Mouse (Mus musculus): ENCODE measurements around the gene Plekha5. TPM values are rescaled to one million over a fixed set of nuclear protein-coding genes. Genes with fewer than 3 reads are reported as not detected.
A peak's percentile ranks its signal among the peaks of the same experiment; 100 is the strongest.
"Not testable (repeated sequence)": the region's sequence is repeated elsewhere in the genome, so short reads cannot be mapped to it uniquely, and the experiment has no call there.

The Plekha5 gene
- total RNA-seq, 2 experiments from 2014 or later = 76.4 to 79.1 TPM

GRCm38 (mm10) chr6:140597381-140598329 lies 173.8 kb downstream of the Plekha5 start:
- no peak for DNase-seq (ENCODE audit: extremely low spot score in 1 of 2, low spot score in 2 of 2)

DNA sequence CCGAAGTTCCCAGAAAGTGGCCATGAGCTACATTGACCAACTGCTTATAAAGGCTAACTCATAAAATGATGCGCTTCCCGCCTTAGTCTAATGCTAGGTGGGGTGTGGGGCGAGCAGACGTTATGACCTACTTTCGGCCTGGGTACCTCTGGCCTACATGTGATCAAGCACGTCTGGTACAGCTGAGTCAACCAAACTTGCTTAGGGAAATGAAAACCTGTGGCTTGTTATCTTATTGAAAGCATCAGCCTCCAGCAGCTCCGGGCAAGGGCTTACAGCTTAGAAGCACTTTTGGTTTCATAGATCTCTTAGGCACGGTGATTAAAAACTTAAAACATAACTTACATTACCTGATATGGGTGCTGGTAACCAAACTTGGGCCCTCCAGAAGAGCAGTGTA lies 174.7 kb downstream of the Plekha5 start:
- DNase-seq (ENCODE audit: extremely low spot score in 1 of 2, low spot score in 2 of 2) = no peak
- intact Hi-C loops (cut with DNase I) = no loop called here

More at GRCm38 (mm10) chr6:140597381-140598329, 173.8 kb downstream of the Plekha5 start:
- intact Hi-C loops (cut with DNase I) = no loop called here

GRCm38 (mm10) chr6:140599337-140599736 lies 175.5 kb downstream of the Plekha5 start:
- intact Hi-C loops (cut with DNase I) = no loop called here
- DNase-seq (ENCODE audit: extremely low spot score in 1 of 2, low spot score in 2 of 2) = no peak

GRCm38 (mm10) chr6:140600671-140601070 lies 176.8 kb downstream of the Plekha5 start:
- intact Hi-C loops (cut with DNase I) = not testable (repeated sequence)
- DNase-seq (ENCODE audit: extremely low spot score in 1 of 2, low spot score in 2 of 2) = peak in 1 of 2 experiments; percentile 39

DNA sequence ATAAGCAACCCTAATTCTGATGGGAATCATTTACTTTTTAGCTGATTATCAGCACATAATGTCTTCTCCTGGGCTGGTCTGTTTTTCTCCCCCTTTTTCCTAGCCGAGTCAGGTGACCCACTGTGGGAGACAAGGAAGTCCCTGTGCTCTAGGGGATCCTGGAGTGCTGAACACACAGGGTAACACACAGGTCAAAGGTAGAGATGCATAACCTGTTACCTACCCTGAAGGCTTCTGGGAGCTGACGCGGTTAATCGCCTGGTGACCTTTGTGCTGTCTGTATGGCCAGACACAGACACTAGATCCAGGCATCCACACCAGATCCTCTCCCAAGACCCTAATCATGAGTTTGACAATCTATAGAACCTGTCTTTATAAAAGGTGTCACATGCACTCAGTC lies 177.3 kb downstream of the Plekha5 start:
- no peak for DNase-seq (ENCODE audit: extremely low spot score in 1 of 2, low spot score in 2 of 2)
- intact Hi-C loops (cut with DNase I) = no loop called here

DNA sequence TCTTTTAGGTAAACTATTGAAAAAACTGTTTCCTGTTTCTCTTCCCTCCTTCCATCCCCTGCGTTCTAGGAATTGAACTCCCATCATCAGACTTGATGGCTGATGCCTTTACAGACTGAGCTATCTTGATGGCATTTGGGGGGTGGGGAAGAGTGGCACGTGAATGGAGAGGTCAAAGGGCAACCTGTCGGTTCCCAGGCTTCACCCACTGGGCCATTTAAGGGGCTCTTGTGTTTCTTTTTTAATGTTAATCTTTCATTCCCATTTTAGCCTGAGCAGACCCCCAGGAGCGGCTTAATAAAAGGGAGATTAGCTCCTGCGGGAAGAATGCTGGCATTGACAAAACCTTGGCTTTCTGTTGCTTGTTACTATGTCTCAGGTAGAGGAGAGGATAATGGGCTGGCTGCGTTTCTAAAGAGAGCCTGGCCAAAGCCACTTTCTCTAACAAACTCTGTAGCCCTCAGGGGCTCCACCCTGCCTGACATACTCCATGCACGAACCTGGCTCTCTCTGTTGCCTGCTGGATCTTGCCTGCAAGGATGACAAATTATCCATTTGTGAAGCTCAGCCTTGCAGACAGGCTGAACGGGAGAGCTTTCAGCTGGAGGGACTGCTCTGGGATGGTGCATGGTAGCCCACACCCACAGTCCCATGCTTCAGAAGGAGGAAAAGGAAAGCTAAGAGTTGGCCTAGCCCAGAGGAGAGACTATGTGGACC lies 179.5 kb downstream of the Plekha5 start:
- no peak for DNase-seq (ENCODE audit: extremely low spot score in 1 of 2, low spot score in 2 of 2)
- intact Hi-C loops (cut with DNase I) = no loop called here

DNA sequence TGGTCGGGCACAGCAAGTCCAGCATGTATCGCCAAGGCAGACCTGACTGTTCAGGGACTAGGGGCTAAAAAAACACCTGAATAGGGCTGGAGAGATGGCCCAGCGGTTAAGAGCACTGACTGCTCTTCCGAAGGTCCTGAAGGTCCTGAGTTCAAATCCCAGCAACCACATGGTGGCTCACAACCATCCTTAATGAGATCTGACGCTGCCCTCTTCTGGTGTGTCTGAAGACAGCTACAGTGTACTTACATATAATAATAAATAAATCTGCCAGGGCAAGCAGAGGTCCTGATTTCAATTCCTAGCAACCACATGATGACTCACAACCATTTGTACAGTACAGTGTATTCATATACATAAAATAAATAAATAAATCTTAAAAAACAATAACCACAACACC lies 181.3 kb downstream of the Plekha5 start:
- DNase-seq (ENCODE audit: extremely low spot score in 1 of 2, low spot score in 2 of 2); intact Hi-C loops (cut with DNase I): not testable (repeated sequence)

GRCm38 (mm10) chr6:140605732-140606131 lies 181.9 kb downstream of the Plekha5 start:
- DNase-seq (ENCODE audit: extremely low spot score in 1 of 2, low spot score in 2 of 2) = no peak
- intact Hi-C loops (cut with DNase I) = no loop called here

GRCm38 (mm10) chr6:140606534-140606933 lies 182.7 kb downstream of the Plekha5 start:
- DNase-seq (ENCODE audit: extremely low spot score in 1 of 2, low spot score in 2 of 2) = no peak
- intact Hi-C loops (cut with DNase I) = no loop called here

- intact Hi-C loops (cut with DNase I) = no loop called here
- DNase-seq (ENCODE audit: extremely low spot score in 1 of 2, low spot score in 2 of 2) = no peak
Observed at GRCm38 (mm10) chr6:140608666-140609065, 184.8 kb downstream of the Plekha5 start.

DNA sequence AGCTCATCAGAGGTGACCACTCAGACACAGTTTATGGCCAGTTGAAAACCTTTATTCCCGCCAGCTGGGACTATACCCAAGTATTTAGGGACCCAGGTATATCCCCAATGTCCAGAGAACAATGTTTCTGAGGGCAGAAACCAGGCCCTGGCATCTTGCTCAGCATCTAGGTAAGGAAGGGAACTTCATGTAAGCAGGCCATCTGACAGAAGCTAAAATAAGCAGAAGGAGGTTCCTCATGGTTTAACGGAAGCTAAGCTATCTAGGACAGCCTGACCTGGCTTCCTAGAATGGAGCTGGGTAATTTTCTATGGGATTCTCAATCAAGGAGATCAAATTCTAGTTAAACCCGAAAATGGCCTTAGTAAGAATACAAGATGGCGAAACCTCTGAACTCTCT lies 185.7 kb downstream of the Plekha5 start:
- intact Hi-C loops (cut with DNase I) = no loop called here
- DNase-seq (ENCODE audit: extremely low spot score in 1 of 2, low spot score in 2 of 2) = no peak

DNA sequence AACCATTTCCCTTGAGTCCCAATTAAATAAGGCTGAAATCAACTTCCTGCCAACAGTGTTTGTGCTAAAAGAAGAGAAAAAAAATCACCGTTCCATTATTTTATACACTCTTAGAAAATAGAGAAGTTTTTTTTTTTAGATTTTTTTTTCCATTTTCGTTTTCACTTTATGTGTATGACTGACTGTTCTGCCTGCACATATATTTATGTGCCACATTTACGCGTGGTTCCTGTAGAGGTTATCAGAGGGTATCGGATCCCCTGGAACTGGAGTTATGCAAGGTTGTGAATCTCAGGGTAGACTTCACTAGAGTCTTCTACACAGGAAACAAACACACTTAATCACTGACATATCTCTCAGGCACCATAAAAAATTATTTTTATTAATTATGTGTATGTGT lies 186.3 kb downstream of the Plekha5 start:
- DNase-seq (ENCODE audit: extremely low spot score in 1 of 2, low spot score in 2 of 2) = no peak
- intact Hi-C loops (cut with DNase I) = no loop called here

- DNase-seq (ENCODE audit: extremely low spot score in 1 of 2, low spot score in 2 of 2) = no peak
- intact Hi-C loops (cut with DNase I) = no loop called here
Observed at GRCm38 (mm10) chr6:140611282-140611681, 187.4 kb downstream of the Plekha5 start.

DNA sequence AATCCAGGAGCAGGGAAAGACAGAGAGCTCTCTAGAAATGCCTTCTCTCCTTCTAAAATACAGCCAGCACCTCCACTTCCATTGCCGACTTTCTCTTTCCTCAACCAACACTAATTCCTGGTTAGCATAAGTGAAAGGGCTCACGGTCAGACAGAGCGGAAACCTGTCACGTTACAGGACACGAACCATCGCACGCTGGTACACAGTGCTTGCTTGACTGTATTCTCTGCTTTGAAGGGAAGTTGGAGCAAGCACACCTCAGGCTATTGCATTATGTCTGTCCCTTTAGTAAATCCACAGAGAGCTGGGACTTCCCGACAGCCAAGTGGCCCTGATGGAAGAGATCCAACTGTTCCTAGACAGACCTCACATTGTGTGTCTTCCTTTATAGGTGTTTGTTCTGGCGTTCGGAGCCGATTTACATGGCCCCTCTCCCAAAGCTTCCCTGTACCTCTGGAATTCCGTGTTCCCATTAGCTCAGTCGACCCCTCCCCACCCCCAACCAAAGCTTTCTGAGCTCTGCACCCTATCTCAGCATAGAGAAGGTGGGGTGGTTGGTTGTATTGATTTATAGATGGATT lies 188.1 kb downstream of the Plekha5 start:
- intact Hi-C loops (cut with DNase I) = no loop called here
- DNase-seq (ENCODE audit: extremely low spot score in 1 of 2, low spot score in 2 of 2) = no peak

DNA sequence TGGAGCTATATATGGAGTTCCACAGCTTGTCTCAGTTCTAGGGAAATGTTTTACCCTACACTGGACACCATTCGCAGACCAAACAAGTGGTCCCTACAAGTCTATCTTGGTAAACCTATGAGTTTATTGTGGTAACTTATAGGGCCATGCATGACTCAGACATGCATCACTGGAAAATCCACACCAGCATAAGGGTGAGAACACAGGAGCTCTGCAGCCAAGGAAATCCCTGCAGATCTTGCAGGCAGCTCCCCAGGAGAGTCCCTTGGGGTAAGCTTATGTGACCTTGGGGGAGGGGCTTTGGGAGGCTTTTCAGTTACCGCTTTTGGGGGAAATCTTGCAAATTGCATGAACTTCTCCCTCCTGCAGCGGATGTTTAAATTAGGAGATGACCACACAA lies 190.0 kb downstream of the Plekha5 start:
- DNase-seq (ENCODE audit: extremely low spot score in 1 of 2, low spot score in 2 of 2) = no peak
- intact Hi-C loops (cut with DNase I) = no loop called here

DNA sequence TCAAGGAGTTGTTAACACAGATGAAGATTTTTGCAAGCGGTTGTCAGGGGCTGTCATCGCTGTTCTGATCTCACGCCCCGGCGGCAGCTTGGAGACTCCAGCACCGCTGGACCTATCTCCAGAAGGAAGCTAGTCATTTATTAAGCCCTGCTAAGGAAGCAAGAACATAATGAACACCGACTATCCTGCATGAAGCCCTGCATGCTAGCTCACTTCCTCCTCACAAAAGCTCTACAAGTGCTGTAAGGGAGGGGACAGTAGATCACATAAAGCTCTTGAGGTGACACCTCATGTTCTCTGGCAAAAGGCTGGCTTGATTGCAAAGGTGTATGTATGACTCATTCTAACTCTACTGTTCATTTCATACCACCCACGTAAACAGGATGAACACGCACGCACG lies 190.9 kb downstream of the Plekha5 start:
- intact Hi-C loops (cut with DNase I) = no loop called here
- DNase-seq (ENCODE audit: extremely low spot score in 1 of 2, low spot score in 2 of 2) = no peak

DNA sequence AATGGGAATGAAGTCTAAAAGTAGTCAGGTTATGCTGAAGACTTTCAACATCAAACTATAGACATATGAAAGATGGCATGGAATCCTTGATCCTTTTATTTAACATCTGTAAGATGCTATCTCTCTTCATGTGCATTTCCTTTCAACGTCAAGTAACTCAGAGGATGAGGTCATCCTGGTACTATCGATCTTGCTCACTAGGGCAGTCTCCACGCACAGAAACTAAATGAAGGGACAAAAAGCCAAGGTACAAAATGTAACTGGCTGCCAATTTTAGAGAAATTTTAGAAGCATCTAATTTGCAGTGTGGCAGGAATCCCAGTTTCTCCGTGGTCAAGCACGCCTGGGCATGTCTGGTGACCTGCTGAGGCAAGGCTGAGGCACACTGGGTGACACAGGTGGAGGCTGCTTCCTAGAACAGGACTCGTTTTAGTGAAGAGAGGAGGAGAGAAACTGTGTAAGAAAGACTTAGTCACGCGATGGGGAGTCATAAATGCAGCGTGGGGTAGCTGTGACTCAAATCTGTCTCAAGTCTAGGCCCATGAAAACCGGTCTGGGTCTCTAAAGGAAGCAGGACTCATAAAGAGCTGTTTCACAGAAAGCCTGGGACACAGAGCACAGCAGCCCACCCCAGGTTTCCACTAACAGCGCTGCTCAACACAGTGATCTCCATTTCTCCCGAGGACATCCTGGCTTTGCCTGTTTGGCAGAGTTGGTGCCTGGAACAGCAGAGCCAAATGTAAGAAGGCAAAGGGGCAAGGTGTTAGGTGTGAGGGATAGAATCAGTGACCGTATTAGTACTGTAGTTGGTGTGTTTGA lies 196.9 kb downstream of the Plekha5 start:
- intact Hi-C loops (cut with DNase I) = no loop called here
- no peak for DNase-seq (ENCODE audit: extremely low spot score in 1 of 2, low spot score in 2 of 2)

GRCm38 (mm10) chr6:140621622-140622021 lies 197.8 kb downstream of the Plekha5 start:
- intact Hi-C loops (cut with DNase I) = no loop called here
- DNase-seq (ENCODE audit: extremely low spot score in 1 of 2, low spot score in 2 of 2) = no peak

Measured in left cerebral cortex, postnatal 10 days (tissue).